Mouse (Mus musculus): Measurements from ENCODE around the gene Rxra.

The Rxra gene

GRCm38 (mm10) chr2:27762920-27763780 lies 86.9 kb downstream of the Rxra start:
- no peak for DNase-seq (ENCODE audit: low read depth, low spot score)

- no peak for DNase-seq (ENCODE audit: low read depth, low spot score)
Observed at GRCm38 (mm10) chr2:27764256-27764936, 88.2 kb downstream of the Rxra start.

GRCm38 (mm10) chr2:27764937-27765319 lies 88.7 kb downstream of the Rxra start:
- DNase-seq (ENCODE audit: low read depth, low spot score) = peak; percentile 73

- no peak for DNase-seq (ENCODE audit: low read depth, low spot score)
Observed at GRCm38 (mm10) chr2:27767773-27768172, 91.5 kb downstream of the Rxra start.

- no peak for DNase-seq (ENCODE audit: low read depth, low spot score)
Observed at GRCm38 (mm10) chr2:27769701-27770100, 93.5 kb downstream of the Rxra start.

- DNase-seq (ENCODE audit: low read depth, low spot score) = peak; percentile 77
Observed at GRCm38 (mm10) chr2:27770205-27770604, 94.0 kb downstream of the Rxra start.

GRCm38 (mm10) chr2:27771936-27772335 lies 95.7 kb downstream of the Rxra start:
- peak; percentile 73 for DNase-seq (ENCODE audit: low read depth, low spot score)

- no peak for DNase-seq (ENCODE audit: low read depth, low spot score)
Observed at GRCm38 (mm10) chr2:27772841-27773388, 96.7 kb downstream of the Rxra start.

GRCm38 (mm10) chr2:27773980-27774730 lies 97.9 kb downstream of the Rxra start:
- DNase-seq (ENCODE audit: low read depth, low spot score) = peak; percentile 30

GRCm38 (mm10) chr2:27775006-27775405 lies 98.8 kb downstream of the Rxra start:
- no peak for DNase-seq (ENCODE audit: low read depth, low spot score)

GRCm38 (mm10) chr2:27775625-27776024 lies 99.4 kb downstream of the Rxra start:
- no peak for DNase-seq (ENCODE audit: low read depth, low spot score)

GRCm38 (mm10) chr2:27777756-27778155 lies 101.5 kb downstream of the Rxra start:
- DNase-seq (ENCODE audit: low read depth, low spot score) = no peak

GRCm38 (mm10) chr2:27778289-27778688 lies 102.0 kb downstream of the Rxra start:
- DNase-seq (ENCODE audit: low read depth, low spot score) = no peak

GRCm38 (mm10) chr2:27779291-27779866 lies 103.1 kb downstream of the Rxra start:
- no peak for DNase-seq (ENCODE audit: low read depth, low spot score)

- no peak for DNase-seq (ENCODE audit: low read depth, low spot score)
Observed at GRCm38 (mm10) chr2:27780162-27780561, 103.9 kb downstream of the Rxra start.

GRCm38 (mm10) chr2:27785363-27785762 lies 109.1 kb downstream of the Rxra start:
- DNase-seq (ENCODE audit: low read depth, low spot score) = no peak

- no peak for DNase-seq (ENCODE audit: low read depth, low spot score)
Observed at GRCm38 (mm10) chr2:27785973-27786417, 109.8 kb downstream of the Rxra start.

- DNase-seq (ENCODE audit: low read depth, low spot score) = peak; percentile 24
Observed at GRCm38 (mm10) chr2:27791571-27791970, 115.3 kb downstream of the Rxra start.

- DNase-seq (ENCODE audit: low read depth, low spot score) = no peak
Observed at GRCm38 (mm10) chr2:27799018-27799417, 122.8 kb downstream of the Rxra start.

GRCm38 (mm10) chr2:27801041-27801440 lies 124.8 kb downstream of the Rxra start:
- no peak for DNase-seq (ENCODE audit: low read depth, low spot score)

- DNase-seq (ENCODE audit: low read depth, low spot score) = no peak
Observed at GRCm38 (mm10) chr2:27802493-27802892, 126.3 kb downstream of the Rxra start.
